Mouse (Mus musculus): ENCODE measurements around the gene Atg16l2.

The Atg16l2 gene

GRCm38 (mm10) chr7:101320399-101321217 lies 18.6 kb upstream of the Atg16l2 start:
- DNase-seq: peak; percentile 41

- DNase-seq: no peak
These were observed 17.7 kb upstream of the Atg16l2 start for GRCm38 (mm10) chr7:101319796-101320195.

GRCm38 (mm10) chr7:101318848-101319247 lies 16.8 kb upstream of the Atg16l2 start:
- DNase-seq: no peak

GRCm38 (mm10) chr7:101317014-101317413 lies 15.0 kb upstream of the Atg16l2 start, which contains the start of gene Stard10:
Gene Stard10 (plus strand): TSS chr7:101317086.
- no peak for DNase-seq

GRCm38 (mm10) chr7:101316591-101317001 lies 14.5 kb upstream of the Atg16l2 start:
- DNase-seq: peak; percentile 28

GRCm38 (mm10) chr7:101315699-101316098 lies 13.6 kb upstream of the Atg16l2 start:
- no peak for DNase-seq

- DNase-seq: no peak
These were observed 12.3 kb upstream of the Atg16l2 start for GRCm38 (mm10) chr7:101314396-101314795.

GRCm38 (mm10) chr7:101313033-101313432 lies 11.0 kb upstream of the Atg16l2 start:
- DNase-seq: no peak

- no peak for DNase-seq
These were observed 9.0 kb upstream of the Atg16l2 start for GRCm38 (mm10) chr7:101311061-101311460.

GRCm38 (mm10) chr7:101310327-101311028 lies 8.4 kb upstream of the Atg16l2 start:
- DNase-seq: peak; percentile 98

GRCm38 (mm10) chr7:101309985-101310326 lies 7.9 kb upstream of the Atg16l2 start:
- no peak for DNase-seq

GRCm38 (mm10) chr7:101306841-101307240 lies 4.8 kb upstream of the Atg16l2 start:
- no peak for DNase-seq

GRCm38 (mm10) chr7:101302691-101303090 lies 640 bp upstream of the Atg16l2 start:
- DNase-seq: no peak

GRCm38 (mm10) chr7:101301361-101301880 lies 630 bp downstream of the Atg16l2 start:
- no peak for DNase-seq

- DNase-seq: no peak
These were observed 3.7 kb downstream of the Atg16l2 start for GRCm38 (mm10) chr7:101298375-101298774.

GRCm38 (mm10) chr7:101297023-101297405 lies 5.0 kb downstream of the Atg16l2 start:
- no peak for DNase-seq

GRCm38 (mm10) chr7:101296252-101297022 lies 5.6 kb downstream of the Atg16l2 start:
- DNase-seq: peak; percentile 81

GRCm38 (mm10) chr7:101295438-101295837 lies 6.6 kb downstream of the Atg16l2 start:
- DNase-seq: no peak

GRCm38 (mm10) chr7:101293611-101294010 lies 8.4 kb downstream of the Atg16l2 start:
- DNase-seq: no peak

GRCm38 (mm10) chr7:101293138-101293537 lies 8.9 kb downstream of the Atg16l2 start:
- DNase-seq: no peak

- no peak for DNase-seq
These were observed 9.4 kb downstream of the Atg16l2 start for GRCm38 (mm10) chr7:101292696-101293095.

GRCm38 (mm10) chr7:101292086-101292485 lies 10.0 kb downstream of the Atg16l2 start:
- DNase-seq: no peak

- DNase-seq: no peak
These were observed 10.4 kb downstream of the Atg16l2 start for GRCm38 (mm10) chr7:101291641-101292040.

Measured in lung, postnatal 14 days (tissue).